Mouse (Mus musculus): Measurements from ENCODE around the gene Kctd19.

DNA sequence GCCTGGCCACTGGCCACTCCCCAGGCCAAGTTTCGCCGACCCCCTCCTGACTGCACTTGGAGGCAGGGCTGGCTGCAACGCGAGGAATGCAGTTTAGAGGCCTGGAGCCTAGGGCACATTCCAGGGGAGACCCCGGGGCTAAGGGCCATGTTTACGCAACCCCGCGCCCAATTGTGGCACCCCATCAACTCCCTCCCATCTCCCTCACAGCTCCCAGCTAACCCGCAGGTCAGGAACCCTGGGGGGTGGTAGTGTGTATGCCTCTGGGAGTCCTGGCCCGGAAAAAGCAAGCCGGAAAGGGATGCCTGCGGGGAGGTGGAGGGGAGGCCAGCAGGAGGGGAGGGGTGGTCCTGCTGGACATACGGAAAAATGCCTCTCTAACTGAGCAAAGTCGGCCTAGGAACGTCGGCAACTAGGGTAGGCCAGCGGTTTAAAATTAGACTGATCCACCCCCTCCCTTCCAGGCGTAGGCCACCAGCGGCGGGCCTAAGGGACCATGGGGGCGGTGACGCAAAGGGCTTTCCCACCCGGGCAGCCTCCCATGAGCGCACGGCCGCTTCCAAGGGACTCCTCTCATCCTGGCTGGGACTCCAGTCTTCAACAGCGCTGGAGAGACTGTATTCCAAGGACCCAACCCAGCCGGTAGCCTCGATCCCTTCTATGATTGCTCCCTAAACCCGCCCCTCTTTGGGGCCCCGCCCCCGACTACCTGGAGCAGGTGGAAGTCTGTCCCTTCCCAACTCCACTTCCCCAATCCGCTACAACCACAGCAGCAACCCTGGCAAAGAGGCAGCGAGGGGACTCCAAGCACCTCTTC is 66.5 kb downstream of the Kctd19 start:
- TF ChIP-seq POLR2A (IDR thresholded peaks at IDR 0.05; ENCODE audit: control insufficient read depth, low read depth, low read length) = no peak
- TF ChIP-seq CTCF (IDR thresholded peaks at IDR 0.05; ENCODE audit: control insufficient read depth, insufficient read depth, insufficient replicate concordance, low read depth, low read length) = no peak

Measured in testis, adult 2 months (tissue).